Mouse (Mus musculus): ENCODE results near the gene Ttll8. TPM values are rescaled to one million over a fixed set of nuclear protein-coding genes. Genes with fewer than 3 reads are reported as not detected.
A peak's percentile ranks its signal among the peaks of the same experiment; 100 is the strongest.

Gene Ttll8
- polyA plus RNA-seq, 1 experiment from 2014 or later, result not detected

DNA sequence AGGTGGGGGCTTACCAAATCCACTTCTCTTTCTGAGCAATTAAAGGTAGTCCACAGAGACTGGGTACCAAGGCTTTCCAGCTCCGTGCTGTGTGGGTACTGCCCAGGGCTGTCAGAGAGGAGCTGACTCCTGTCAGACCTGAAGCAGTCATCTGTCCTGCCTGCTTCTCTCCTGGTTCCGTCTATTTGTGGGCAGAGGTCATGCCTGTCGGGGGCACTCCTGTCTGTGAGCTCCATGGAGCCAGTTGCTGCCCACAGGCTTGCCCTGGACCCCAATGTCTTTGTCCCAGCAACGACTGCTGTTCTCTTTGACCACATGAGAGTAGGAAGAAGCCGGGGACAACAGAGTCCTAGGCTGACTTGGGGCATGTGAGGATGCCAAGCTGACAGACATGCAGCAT, 97.6 kb downstream of the Ttll8 start:
- H3K4me3 ChIP-seq (ENCODE audit: low read depth, low read length), result no peak overlapping the region
- peaks cover 10% of the 10 kb centered on the region; the same call in 1 of the 2 replicates for H3K4me1 ChIP-seq (replicated peaks; ENCODE audit: control insufficient read depth, insufficient read depth, low read length)
- no peak for DNase-seq (ENCODE audit: low spot score)
- WGBS, result 80% methylated on average over 5 of the region's 5 CpGs
- H3K4me2 ChIP-seq, result no peak overlapping the region
- no peak overlapping the region for H3K9ac ChIP-seq (ENCODE audit: low read depth, low read length)
- no peaks in the 10 kb centered on the region for H3K27me3 ChIP-seq (replicated peaks; ENCODE audit: control insufficient read depth, insufficient read depth, low read length)
- no peak for ATAC-seq (replicated peaks; ENCODE audit: low FRiP score)
- H3K36me3 ChIP-seq (ENCODE audit: control insufficient read depth, insufficient read depth, low read length), result no peaks in the 10 kb centered on the region
- H3K27ac ChIP-seq (ENCODE audit: low read depth, low read length), result no peak overlapping the region
- H3K9me3 ChIP-seq (ENCODE audit: control insufficient read depth, low read length), result no peaks in the 10 kb centered on the region

DNA sequence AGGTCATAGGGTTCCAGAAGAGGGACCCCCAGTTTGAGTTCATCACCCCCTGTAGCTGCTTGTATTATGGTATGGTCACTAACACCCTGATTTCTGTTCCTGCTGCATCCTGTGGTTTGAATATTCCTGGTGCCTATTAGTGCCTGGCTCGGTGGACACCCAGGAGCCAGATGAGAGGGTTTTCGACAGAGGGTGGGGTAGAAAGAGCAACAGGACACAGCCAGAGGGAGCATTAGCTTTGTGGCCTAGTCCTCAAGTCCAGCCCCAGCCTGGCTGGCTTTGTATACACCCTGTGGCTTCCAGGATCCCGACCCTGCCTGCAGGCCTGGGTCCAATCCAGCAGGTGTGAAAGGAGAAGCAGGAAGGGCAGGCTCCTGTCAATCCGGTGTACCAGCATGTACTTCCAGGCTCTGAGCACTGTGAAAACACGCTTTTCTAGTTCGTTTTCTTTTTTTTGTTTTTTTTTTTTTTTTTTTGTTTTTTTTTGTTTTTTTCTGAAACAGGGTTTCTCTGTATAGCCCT, 98.3 kb downstream of the Ttll8 start:
- H3K27me3 ChIP-seq (replicated peaks; ENCODE audit: control insufficient read depth, insufficient read depth, low read length), result no peaks in the 10 kb centered on the region
- no peak overlapping the region for H3K4me2 ChIP-seq
- H3K27ac ChIP-seq (ENCODE audit: low read depth, low read length), result no peak overlapping the region
- 74% methylated on average over 6 of the region's 6 CpGs for WGBS
- ATAC-seq (replicated peaks; ENCODE audit: low FRiP score) (no peak), DNase-seq (ENCODE audit: low spot score) (no peak)
- no peaks in the 10 kb centered on the region for H3K9me3 ChIP-seq (ENCODE audit: control insufficient read depth, low read length)
- H3K4me1 ChIP-seq (replicated peaks; ENCODE audit: control insufficient read depth, insufficient read depth, low read length), result 0 out of 2 replicates have a peak, but pooled peaks cover 7% of the 10 kb centered on the region
- H3K9ac ChIP-seq (ENCODE audit: low read depth, low read length), result no peak overlapping the region
- no peak overlapping the region for H3K4me3 ChIP-seq (ENCODE audit: low read depth, low read length)
- no peaks in the 10 kb centered on the region for H3K36me3 ChIP-seq (ENCODE audit: control insufficient read depth, insufficient read depth, low read length)

DNA sequence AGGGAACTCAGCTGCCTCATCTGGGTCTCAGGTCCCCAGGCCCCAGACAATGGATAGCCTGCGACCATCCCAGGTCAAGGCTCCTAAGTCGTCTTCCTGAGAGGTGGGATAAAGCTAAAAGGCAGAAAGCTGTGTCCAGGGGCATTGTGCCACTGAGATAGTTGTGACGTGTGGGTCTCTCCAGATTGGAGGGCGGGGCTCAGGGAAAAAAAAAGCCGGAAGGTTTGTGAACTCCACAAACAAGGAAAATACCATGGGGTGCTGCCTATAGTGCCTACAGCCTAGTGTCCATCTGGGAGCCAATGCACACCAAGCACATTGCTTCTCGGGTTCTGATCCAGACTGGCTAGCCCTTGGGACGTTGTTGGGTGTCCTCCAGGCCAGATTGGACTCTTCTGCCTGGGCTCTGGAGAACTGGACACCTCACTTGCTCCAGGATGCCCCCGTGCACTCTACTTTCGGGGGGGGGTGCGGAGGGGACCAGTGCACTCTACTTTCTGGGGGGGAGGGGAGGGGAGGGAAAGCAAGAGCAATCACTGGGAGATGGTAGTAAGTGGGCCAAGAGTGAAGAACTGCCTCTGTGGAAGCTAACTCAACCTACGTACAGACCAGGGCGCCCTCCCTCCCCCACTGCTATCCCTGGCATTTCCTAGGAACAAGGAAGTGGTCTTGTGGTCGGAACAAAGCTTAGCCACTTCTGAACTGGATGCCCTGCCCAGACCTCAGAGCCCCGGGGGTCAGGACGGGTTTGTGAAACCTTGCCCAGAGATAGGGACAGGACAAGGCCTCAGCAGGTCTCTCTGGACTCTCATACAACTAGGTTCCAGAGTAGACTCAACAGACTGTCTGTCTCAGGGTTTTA, 99.0 kb downstream of the Ttll8 start:
- no peak overlapping the region for H3K9ac ChIP-seq (ENCODE audit: low read depth, low read length)
- no peaks in the 10 kb centered on the region for H3K9me3 ChIP-seq (ENCODE audit: control insufficient read depth, low read length)
- no peaks in the 10 kb centered on the region for H3K36me3 ChIP-seq (ENCODE audit: control insufficient read depth, insufficient read depth, low read length)
- ATAC-seq (replicated peaks; ENCODE audit: low FRiP score) (no peak), DNase-seq (ENCODE audit: low spot score) (no peak)
- WGBS, result 46% methylated on average over 15 of the region's 15 CpGs
- peaks cover 10% of the 10 kb centered on the region; the same call in 1 of the 2 replicates for H3K4me1 ChIP-seq (replicated peaks; ENCODE audit: control insufficient read depth, insufficient read depth, low read length)
- H3K4me3 ChIP-seq (ENCODE audit: low read depth, low read length), result no peak overlapping the region
- no peak overlapping the region for H3K27ac ChIP-seq (ENCODE audit: low read depth, low read length)
- no peaks in the 10 kb centered on the region for H3K27me3 ChIP-seq (replicated peaks; ENCODE audit: control insufficient read depth, insufficient read depth, low read length)
- H3K4me2 ChIP-seq, result no peak overlapping the region

DNA sequence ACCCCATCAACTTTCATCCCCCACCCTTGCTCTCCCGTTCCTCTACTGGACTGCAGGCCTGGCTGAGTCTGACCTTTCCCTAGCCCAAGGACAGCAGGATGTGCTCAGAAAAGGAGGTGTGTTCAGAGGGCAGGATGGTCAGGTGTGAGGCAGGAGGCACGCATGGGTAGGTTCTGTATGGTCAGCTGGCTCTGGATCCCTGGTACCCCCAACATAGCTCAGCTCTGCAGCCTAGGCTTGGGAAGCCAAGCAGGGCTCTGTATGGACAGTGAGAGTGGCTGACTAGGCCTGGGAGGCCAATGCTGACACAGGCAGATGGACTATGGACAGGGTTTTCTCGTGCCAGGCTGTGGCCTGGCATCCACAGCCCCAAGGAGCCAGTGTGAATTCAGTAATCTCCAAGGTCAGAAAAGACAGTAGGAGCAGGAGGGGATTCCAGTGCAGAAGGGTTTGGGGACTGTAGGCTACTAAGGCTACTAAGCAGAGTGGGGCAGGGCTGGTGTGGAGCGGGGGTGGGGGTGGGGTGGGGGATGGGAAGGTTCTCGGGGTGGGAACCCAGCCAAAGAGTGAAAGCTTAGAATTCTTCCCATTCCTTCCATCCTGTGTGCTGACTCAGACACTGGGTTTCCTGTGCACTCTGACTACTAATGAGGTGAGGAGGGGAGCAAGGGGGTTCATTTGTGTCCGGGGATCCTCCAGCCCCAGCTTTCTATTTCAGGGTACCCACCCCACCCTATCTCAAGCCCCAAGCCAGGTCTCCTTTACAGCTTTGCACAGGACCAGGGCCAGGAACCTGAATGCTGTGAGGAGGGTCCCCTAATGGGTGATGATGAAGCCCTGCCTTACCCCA, 99.9 kb downstream of the Ttll8 start:
- H3K27ac ChIP-seq (ENCODE audit: low read depth, low read length), result no peak overlapping the region
- ATAC-seq (replicated peaks; ENCODE audit: low FRiP score) (no peak), DNase-seq (ENCODE audit: low spot score) (no peak)
- no peak overlapping the region for H3K4me2 ChIP-seq
- no peak overlapping the region for H3K9ac ChIP-seq (ENCODE audit: low read depth, low read length)
- H3K4me3 ChIP-seq (ENCODE audit: low read depth, low read length), result no peak overlapping the region
- H3K36me3 ChIP-seq (ENCODE audit: control insufficient read depth, insufficient read depth, low read length), result no peaks in the 10 kb centered on the region
- H3K9me3 ChIP-seq (ENCODE audit: control insufficient read depth, low read length), result no peaks in the 10 kb centered on the region
- H3K4me1 ChIP-seq (replicated peaks; ENCODE audit: control insufficient read depth, insufficient read depth, low read length), result peaks cover 10% of the 10 kb centered on the region; the same call in 1 of the 2 replicates
- no peaks in the 10 kb centered on the region for H3K27me3 ChIP-seq (replicated peaks; ENCODE audit: control insufficient read depth, insufficient read depth, low read length)
- 39% methylated on average over 6 of the region's 6 CpGs for WGBS

DNA sequence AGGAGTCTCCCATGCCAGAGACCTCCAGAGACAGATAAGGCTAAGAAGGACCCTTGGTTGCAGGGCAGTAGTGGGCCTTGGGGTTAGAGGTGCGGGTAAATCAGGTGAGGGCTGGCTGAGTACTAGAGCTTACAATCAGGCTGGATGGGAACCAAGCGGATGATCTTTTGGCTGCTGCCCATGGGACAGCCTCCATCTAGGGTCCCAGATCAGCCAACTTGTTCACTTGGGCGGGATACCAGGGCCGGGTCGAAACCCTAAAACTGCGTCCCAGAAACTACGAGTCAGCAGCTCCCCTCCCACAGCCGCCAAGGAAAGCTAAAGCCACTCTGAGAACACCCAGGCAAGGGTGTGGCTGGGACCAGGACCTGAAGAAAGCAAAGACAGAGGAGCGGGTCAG, 101.1 kb downstream of the Ttll8 start:
- ATAC-seq (replicated peaks; ENCODE audit: low FRiP score) (no peak), DNase-seq (ENCODE audit: low spot score) (no peak)
- peaks cover 10% of the 10 kb centered on the region; the same call in 1 of the 2 replicates for H3K4me1 ChIP-seq (replicated peaks; ENCODE audit: control insufficient read depth, insufficient read depth, low read length)
- no peaks in the 10 kb centered on the region for H3K36me3 ChIP-seq (ENCODE audit: control insufficient read depth, insufficient read depth, low read length)
- H3K27me3 ChIP-seq (replicated peaks; ENCODE audit: control insufficient read depth, insufficient read depth, low read length), result no peaks in the 10 kb centered on the region
- no peaks in the 10 kb centered on the region for H3K9me3 ChIP-seq (ENCODE audit: control insufficient read depth, low read length)
- no peak overlapping the region for H3K9ac ChIP-seq (ENCODE audit: low read depth, low read length)
- WGBS, result 82% methylated on average over 9 of the region's 9 CpGs
- H3K4me3 ChIP-seq (ENCODE audit: low read depth, low read length), result no peak overlapping the region
- H3K4me2 ChIP-seq, result no peak overlapping the region
- no peak overlapping the region for H3K27ac ChIP-seq (ENCODE audit: low read depth, low read length)

DNA sequence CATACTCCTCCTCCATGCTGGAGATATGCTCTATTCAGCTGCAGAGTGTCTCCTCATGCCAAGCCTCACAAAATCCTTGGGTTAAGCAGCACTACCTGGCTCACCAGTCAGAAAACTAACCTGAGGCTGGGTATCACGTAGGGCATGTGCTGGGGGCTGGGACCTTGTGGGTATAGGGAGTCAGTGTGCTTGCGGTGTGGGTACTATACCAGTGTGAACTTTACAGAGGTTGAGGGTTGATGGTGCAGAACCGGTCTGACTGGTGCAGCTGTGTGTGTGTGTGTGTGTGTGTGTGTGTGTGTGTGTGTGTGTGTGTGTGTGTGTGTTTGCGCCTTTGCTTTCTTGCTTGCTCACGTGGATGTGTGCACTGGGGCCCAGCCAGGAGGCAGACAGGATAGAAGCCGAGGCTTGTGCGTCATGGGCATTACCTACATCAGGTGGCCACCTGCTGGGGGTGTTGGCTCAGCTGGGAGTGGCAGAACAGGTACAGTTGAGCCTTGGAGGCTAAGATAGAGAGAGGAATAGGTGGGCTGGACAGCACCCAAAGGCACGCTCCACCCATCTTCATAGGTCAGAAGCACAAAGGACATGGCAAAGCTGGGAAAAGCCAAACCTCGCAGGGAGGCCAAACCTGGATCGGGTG, 102.6 kb downstream of the Ttll8 start:
- Histone ChIP-seq H3K27ac (ENCODE audit: low read depth, low read length) (no peak overlapping the region), H3K9ac (ENCODE audit: low read depth, low read length) (no peak overlapping the region), H3K27me3 (replicated peaks; ENCODE audit: control insufficient read depth, insufficient read depth, low read length) (no peaks in the 10 kb centered on the region), H3K4me3 (ENCODE audit: low read depth, low read length) (no peak overlapping the region), H3K9me3 (ENCODE audit: control insufficient read depth, low read length) (no peaks in the 10 kb centered on the region), H3K4me1 (replicated peaks; ENCODE audit: control insufficient read depth, insufficient read depth, low read length) (peaks cover 10% of the 10 kb centered on the region; the same call in 1 of the 2 replicates), H3K4me2 (no peak overlapping the region), H3K36me3 (ENCODE audit: control insufficient read depth, insufficient read depth, low read length) (no peaks in the 10 kb centered on the region)
- no peak for ATAC-seq (replicated peaks; ENCODE audit: low FRiP score)
- no peak for DNase-seq (ENCODE audit: low spot score)
- 77% methylated on average over 10 of the region's 10 CpGs for WGBS

DNA sequence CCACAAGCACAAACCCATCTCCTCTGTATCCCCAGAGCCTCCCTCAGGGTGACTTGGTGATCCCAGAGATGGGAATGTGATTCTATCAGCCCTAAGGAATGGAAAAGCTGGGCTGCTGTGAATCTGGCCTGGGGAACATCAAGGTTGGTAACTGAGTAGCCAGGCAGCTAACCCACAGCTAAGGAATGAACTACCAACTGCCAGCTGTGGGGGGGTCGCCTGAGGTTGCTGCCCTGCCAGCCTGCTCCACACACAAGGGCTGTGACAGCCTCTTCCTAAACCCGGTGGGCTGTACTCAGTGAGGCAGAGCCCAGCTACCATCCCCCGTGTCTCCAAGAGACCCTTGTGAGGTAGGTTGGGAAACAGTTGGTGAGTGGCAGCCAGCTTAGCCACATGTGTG, 103.1 kb downstream of the Ttll8 start:
- Histone ChIP-seq H3K9ac (ENCODE audit: low read depth, low read length) (no peak overlapping the region), H3K27ac (ENCODE audit: low read depth, low read length) (no peak overlapping the region)
- WGBS, result 30% methylated on average over 3 of the region's 3 CpGs

DNA sequence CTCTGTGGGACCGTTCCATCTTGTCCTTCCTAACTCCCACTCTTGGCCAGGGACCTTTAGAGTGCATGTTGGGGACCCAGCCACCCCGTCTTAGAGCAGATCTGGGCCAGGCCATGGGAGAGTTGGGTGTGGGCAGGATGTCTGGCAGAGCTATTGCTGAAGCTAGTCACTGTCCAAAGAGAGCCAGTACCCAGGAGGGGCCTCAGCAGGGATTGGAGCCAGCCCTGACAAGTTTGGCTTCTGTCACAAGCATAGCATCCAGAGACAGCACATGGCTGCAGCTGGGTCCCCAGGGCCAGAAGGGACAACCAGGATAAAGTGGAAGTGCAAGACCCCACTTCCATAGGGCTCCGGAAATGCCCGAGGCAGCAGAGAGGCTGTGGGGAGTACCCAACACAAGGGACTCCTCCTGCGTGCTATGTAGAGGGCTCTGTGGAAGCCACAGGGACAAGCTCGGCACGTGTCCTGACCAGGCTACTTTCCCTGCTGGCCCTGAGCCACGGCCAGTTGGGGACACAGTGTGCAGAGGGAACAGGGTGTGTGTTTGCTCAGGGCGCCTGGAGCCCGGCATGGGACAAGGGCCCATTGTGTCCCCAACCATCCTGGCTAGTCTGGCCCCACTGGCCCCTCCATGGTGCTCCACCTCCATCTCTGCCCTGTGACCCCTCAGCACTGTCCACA, 103.9 kb downstream of the Ttll8 start:
- H3K27me3 ChIP-seq (replicated peaks; ENCODE audit: control insufficient read depth, insufficient read depth, low read length), result no peaks in the 10 kb centered on the region
- no peak for DNase-seq (ENCODE audit: low spot score)
- H3K4me2 ChIP-seq, result no peak overlapping the region
- no peaks in the 10 kb centered on the region for H3K36me3 ChIP-seq (ENCODE audit: control insufficient read depth, insufficient read depth, low read length)
- 62% methylated on average over 10 of the region's 10 CpGs for WGBS
- H3K4me1 ChIP-seq (replicated peaks; ENCODE audit: control insufficient read depth, insufficient read depth, low read length), result peaks cover 6% of the 10 kb centered on the region; the same call in 1 of the 2 replicates
- peak; percentile 13; the same call in 1 of the 2 replicates for ATAC-seq (replicated peaks; ENCODE audit: low FRiP score)
- H3K9ac ChIP-seq (ENCODE audit: low read depth, low read length), result no peak overlapping the region
- no peak overlapping the region for H3K4me3 ChIP-seq (ENCODE audit: low read depth, low read length)
- H3K9me3 ChIP-seq (ENCODE audit: control insufficient read depth, low read length), result no peaks in the 10 kb centered on the region
- no peak overlapping the region for H3K27ac ChIP-seq (ENCODE audit: low read depth, low read length)

More for the DNA sequence above, 103.1 kb downstream of the Ttll8 start:
- DNase-seq (ENCODE audit: low spot score) (no peak), ATAC-seq (replicated peaks; ENCODE audit: low FRiP score) (no peak)
- Histone ChIP-seq H3K4me3 (ENCODE audit: low read depth, low read length) (no peak overlapping the region), H3K27me3 (replicated peaks; ENCODE audit: control insufficient read depth, insufficient read depth, low read length) (no peaks in the 10 kb centered on the region), H3K9me3 (ENCODE audit: control insufficient read depth, low read length) (no peaks in the 10 kb centered on the region), H3K4me1 (replicated peaks; ENCODE audit: control insufficient read depth, insufficient read depth, low read length) (peaks cover 10% of the 10 kb centered on the region; the same call in 1 of the 2 replicates), H3K36me3 (ENCODE audit: control insufficient read depth, insufficient read depth, low read length) (no peaks in the 10 kb centered on the region), H3K4me2 (no peak overlapping the region)

Data from liver, embryonic 11.5 days (tissue).